ENCODE assay signal across 9 mouse cellular contexts in the genomic region with DNA sequence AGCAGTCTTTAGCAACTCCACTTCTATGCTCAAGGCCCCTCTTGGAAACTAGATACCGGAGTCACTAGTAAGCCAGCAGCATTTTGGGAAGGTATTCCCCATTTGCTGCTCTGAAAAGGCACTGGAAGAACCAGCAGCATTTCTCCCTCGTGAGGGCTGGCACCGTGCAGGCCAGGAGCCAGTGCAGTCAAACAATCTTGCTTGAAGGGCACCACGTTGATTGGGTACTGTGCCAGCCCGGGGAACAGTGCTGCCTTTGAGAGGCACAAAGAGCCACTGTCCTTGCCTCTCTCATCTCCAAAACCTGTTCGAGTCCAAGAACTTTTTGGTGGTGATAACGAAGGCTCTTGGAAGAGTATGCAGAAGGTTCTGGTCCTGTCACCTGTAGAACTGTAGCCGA. TPM values are rescaled to one million over a fixed set of nuclear protein-coding genes. Genes with fewer than 3 reads are reported as not detected.
DNase-seq lines count a peak whose midpoint lies in the region; ATAC-seq lines count a peak whose summit lies in the region.
"Had no signal": no experiment of that assay in that cellular context is flagged by ENCODE, and none has a peak within 500 bp of the region (broad histone marks: within the 10 kb centered on the region; RNA-seq: fewer than 3 reads in every experiment).

No protein-coding gene starts in this region.

- peak; percentile 44 for DNase-seq in heart, adult 8-10 months (ENCODE audit: low spot score)
- no peak for DNase-seq in heart, postnatal 4 days
- DNase-seq in cerebellum, adult 9-10 months = peak; percentile 21
- DNase-seq in layer of hippocampus, adult 18-20 months (ENCODE audit: low spot score in 2 of 2) = peak; percentile 44 to 77
- DNase-seq in right cerebral cortex, postnatal 10 days (ENCODE audit: low spot score in 2 of 2) = peak; percentile 78 to 81
- DNase-seq in adrenal gland, adult 8-10 months = no peak
- DNase-seq in thymus, postnatal 0 days (ENCODE audit: low spot score) = no peak
- DNase-seq: lung, postnatal 36 days had no signal

- no peak for ATAC-seq in activated CD4-positive, CD25-positive, alpha-beta regulatory T cell, adult 4 months

RNA-seq across cellular contexts. Expression of gene Arhgap21, which starts 33.9 kb away (rescaled TPM):
- total RNA-seq in heart, adult 8-10 months (2022) = 10 to 100 TPM; 77.8 to 86.8 (median 81.9) TPM
- 100 to 1,000 TPM; 138 to 140 TPM for total RNA-seq in heart, postnatal 4 days (2021)
- total RNA-seq in layer of hippocampus, adult 18-20 months (2021) = 100 to 1,000 TPM; 320 to 367 TPM
- 1 to 10 TPM; 2.0 to 4.2 TPM for polyA plus RNA-seq in activated CD4-positive, CD25-positive, alpha-beta regulatory T cell, adult 4 months (2017; shearing (Covaris generic))
- 10 to 100 TPM; 68.7 to 89.1 (median 80.5) TPM for total RNA-seq in adrenal gland, adult 8-10 months (2022)
- 2.4 and 2.8 TPM in 2 replicates for polyA plus RNA-seq in thymus, postnatal 0 days (2015; fragmentation: Nextera tagmentation; extraction: Ambion mirVana)

Comparison
In these comparisons a context has a peak if more than half of its experiments do, and no peak if none do; other contexts are left out.
1. DNase-seq: peak in heart, adult 8-10 months (single experiment), cerebellum, adult 9-10 months (single experiment), layer of hippocampus, adult 18-20 months (2 of 2) and right cerebral cortex, postnatal 10 days (2 of 2); none in heart, postnatal 4 days (single experiment), adrenal gland, adult 8-10 months (single experiment) and thymus, postnatal 0 days (single experiment).